Mouse (Mus musculus) Patski (cell line): Measurements from ENCODE around the gene Mios. TPM values are rescaled to one million over a fixed set of nuclear protein-coding genes. Genes with fewer than 3 reads are reported as not detected.
A peak's percentile ranks its signal among the peaks of the same experiment; 100 is the strongest.

ENCODE experiments used
- ATAC-seq: fragments of 100-300 bp; one replicate; pipeline ENCODE4 v1.8.0; 2021
- CTCF ChIA-PET: fragments of 350-600 bp; sonication (Branson Sonifier 250); formaldehyde crosslinking; loops from one replicate; lab custom pipeline; 2022; ENCODE audit warnings: inconsistent platforms; lab: Charles Lee
- POLR2A ChIA-PET: fragments of 350-600 bp; sonication (Branson Sonifier 250); formaldehyde crosslinking; loops from one replicate; lab custom pipeline; 2022; ENCODE audit warnings: antibody characterized with exemption, inconsistent platforms; lab: Charles Lee
- DNase-seq: peaks from one replicate; pipeline ENCODE4 v3.0.0-alpha.2; 2011; ENCODE audit warnings: low read depth, low spot score
- H3K27me3 ChIP-seq: fragments of 371-371 bp; one replicate; pipeline ENCODE4 v1.5.1; 2021
- CTCF ChIP-seq: fragments of 100-300 bp; IDR thresholded peaks from one replicate; pipeline ENCODE4 v1.5.1; 2021
- in situ Hi-C: fragments of 300-500 bp; cut with MboI; formaldehyde crosslinking; loops from 3 replicates; pipeline ENCODE4 v1.11.1; 2018; ENCODE audit warnings: low pct_unique_long_range_greater_than_20kb, mixed read lengths
- polyA plus RNA-seq: library from polyadenylated mRNA; unstranded; gene quantifications from one replicate; pipeline ENCODE4 v1.2.3, GENCODE M21; 2021

Mios gene
- polyA plus RNA-seq, 1 experiment from 2014 or later = 9.9 TPM

DNA sequence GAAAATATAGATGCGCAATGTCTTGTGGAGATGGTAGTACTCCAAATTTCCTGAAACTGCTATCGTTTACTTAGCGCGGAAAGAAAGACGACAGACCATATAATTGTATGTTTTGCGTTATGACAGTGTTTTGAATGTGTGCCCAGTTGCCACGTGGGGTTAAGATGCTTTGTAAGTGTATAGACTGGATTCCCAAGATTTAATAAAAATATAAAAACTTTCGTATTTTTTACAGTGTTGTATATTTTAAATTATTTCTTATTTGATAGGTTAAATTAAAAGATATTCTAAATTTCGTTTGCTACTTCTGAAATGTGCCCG, 804 bp downstream of the Mios start:
- ChIA-PET POLR2A (interaction anchor here (0.6 kb wide), 1 partner anchor 99 kb away, joined by 3 read pairs; no protein-coding TSS in a partner anchor), CTCF (no interaction called here)
- no peak for DNase-seq
- no peak for TF ChIP-seq CTCF
- in situ Hi-C loops = no loop called here
- ATAC-seq = no peak
- H3K27me3 ChIP-seq = no peaks in the 10 kb centered on the region

DNA sequence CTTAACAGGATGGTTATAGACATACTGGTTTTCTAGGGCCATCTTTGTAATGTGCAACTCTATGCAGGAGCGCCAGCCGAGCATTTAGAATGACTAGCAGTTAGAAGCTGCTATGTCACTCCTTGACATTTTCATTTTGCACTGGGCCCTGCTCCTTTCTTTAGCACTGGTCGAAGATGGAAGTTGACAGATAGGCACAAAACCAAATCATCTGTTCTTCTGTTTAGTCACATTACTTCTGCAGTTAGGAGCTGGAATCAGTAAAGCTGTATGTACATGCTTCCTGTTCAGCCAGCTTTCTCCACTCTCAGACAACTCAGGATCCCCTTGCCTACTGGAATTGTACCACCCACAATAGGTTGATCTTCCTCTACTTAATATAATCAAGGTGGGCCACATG, 1.6 kb downstream of the Mios start:
- no peak for ATAC-seq
- POLR2A ChIA-PET = no interaction called here
- H3K27me3 ChIP-seq = no peaks in the 10 kb centered on the region
- CTCF ChIA-PET = no interaction called here
- DNase-seq = no peak
- TF ChIP-seq CTCF = no peak
- in situ Hi-C loops = no loop called here

DNA sequence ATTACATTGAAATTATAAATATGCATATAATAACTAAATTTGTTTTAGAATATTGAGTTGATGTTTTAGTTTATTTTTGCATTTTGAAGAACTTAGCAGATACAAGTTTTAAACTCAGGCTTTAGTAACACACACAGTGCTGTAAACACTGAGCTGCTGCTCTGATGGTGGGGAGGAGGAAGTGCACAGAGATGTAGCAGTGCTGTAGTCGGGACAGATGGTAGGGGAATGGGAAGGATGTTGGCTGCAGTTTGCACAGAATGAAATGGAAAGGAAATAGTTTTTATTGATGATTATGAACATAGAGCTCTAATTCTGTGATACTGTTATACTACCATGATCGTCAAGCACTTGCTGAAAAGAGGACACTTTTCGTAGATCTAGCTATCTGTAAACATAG, 18.0 kb downstream of the Mios start:
- in situ Hi-C loops = no loop called here
- no peaks in the 10 kb centered on the region for H3K27me3 ChIP-seq
- DNase-seq = no peak
- CTCF ChIA-PET = no interaction called here
- TF ChIP-seq CTCF = no peak
- POLR2A ChIA-PET = no interaction called here
- ATAC-seq = no peak

DNA sequence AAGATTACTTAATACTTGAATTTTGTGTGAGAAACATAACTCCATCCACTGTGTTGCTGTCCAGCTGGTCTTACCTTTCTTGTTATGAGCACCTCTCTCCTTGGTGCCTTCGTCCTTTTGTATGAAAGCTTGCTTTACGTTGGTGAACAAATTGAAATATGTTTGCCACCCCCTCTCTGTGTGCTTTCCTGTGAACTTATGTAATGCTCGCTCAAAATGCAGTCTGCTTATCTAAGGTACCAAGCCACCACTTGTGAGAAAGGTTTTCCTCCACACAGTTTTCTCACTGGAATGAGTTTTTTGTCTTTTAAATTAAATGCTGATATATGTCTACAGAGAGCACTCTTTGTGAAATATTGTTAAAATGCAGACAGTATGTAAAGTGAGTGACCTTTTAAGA, 19.6 kb downstream of the Mios start:
- TF ChIP-seq CTCF = no peak
- ChIA-PET CTCF (no interaction called here), POLR2A (no interaction called here)
- in situ Hi-C loops = no loop called here
- ATAC-seq (no peak), DNase-seq (no peak)
- H3K27me3 ChIP-seq = no peaks in the 10 kb centered on the region

DNA sequence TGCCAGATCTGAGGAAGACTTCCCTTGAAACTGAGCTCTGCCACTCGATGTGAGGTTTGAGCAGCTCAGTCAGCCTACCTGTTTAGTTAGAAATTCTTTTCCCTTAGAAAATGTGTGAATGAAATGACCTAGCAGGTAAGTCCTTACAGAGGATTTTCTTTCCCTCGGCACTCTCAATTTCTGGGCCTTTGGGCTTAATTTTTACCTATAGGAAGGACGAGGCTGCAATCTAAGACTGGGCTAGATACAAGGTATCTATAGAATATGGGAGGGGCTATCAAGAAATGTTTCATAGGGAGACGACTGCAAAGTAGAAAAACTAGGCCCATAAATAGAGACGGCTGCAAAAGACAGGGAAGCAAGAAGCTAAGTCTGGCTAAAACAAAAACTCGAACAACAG, 49.3 kb downstream of the Mios start:
- H3K27me3 ChIP-seq = no peaks in the 10 kb centered on the region
- ChIA-PET POLR2A (interaction anchor here (0.9 kb wide), 1 partner anchor 10 kb away, joined by 3 read pairs; no protein-coding TSS in a partner anchor), CTCF (interaction anchor here (1.3 to 2.4 kb wide), 3 partner anchors 11 to 19 kb away, joined by 3 to 9 read pairs (median 4); no protein-coding TSS in a partner anchor)
- DNase-seq (no peak), ATAC-seq (no peak)
- in situ Hi-C loops = no loop called here
- no peak for TF ChIP-seq CTCF

DNA sequence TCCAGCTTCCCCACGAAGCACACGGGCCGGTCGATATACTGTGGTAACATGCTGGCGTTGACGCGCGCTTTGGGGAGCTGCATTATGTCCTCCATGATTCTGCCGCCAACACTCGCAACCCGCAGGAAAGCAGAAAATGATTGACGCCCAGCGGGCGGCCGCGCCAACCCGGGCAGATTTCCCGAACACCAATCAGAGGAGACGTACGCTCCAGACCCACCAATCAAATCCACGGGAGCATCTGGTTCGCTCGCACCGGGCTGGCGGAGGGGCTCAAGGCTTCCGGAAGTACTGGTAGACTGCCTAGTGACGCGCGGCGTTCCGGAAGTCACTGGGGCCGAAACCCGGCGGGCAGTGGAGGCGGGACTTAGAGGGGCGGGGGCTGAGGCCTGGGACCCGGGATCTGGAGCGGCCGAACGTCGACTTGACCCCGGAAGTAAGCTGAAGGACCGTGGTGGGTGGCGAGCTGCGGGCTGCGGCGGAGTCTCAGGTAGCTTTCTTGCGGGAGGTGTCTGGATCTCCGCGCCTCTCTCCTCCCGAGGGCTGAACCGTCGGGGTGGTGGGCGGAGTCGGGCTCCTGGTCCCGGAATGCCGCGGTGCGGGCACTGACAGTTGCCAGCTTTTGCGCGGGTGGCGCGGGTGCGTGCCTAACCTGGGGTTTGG, 50.1 kb downstream of the Mios start, which contains the start of the genes Rpa3, Umad1 and Gm45062:
Gene Rpa3 (minus strand): TSS at position 170 of the 663 bp plus-strand sequence.
Gene Umad1 (plus strand): TSS at position 285 of the 663 bp plus-strand sequence.
Gene Gm45062 (plus strand): TSS at position 447 of the 663 bp plus-strand sequence.
- in situ Hi-C loops = no loop called here
- POLR2A ChIA-PET = interaction anchor here (0.9 kb wide), 1 partner anchor 10 kb away, joined by 3 read pairs; no protein-coding TSS in a partner anchor

DNA sequence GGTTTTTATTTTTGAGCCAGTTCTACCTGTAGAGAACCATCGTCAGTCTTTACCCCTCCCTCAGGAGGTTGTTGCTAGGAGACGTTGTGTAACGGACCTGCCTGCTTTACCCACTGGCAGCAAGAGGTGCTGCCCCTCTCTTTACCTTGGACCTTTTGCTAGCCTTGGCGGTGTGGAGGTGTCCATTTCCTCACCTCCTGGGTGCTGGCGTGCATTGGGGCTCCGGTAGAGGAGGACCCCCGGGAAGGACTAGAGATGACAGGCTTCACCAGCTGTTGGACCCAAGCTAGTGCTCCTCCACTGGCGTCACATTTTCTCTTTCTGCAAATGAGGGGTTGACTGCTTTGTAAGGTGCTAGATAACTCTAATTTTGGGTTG, 50.6 kb downstream of the Mios start:
- ATAC-seq = peak; percentile 24
- in situ Hi-C loops = loop anchor here (10.0 kb wide), 1 partner anchor 255 kb away; no protein-coding TSS in a partner anchor
- no peaks in the 10 kb centered on the region for H3K27me3 ChIP-seq
- CTCF ChIA-PET = interaction anchor here (0.7 to 2.4 kb wide), 4 partner anchors 9 to 423 kb away, joined by 3 to 9 read pairs (median 4); no protein-coding TSS in a partner anchor
- TF ChIP-seq CTCF = no peak
- POLR2A ChIA-PET = no interaction called here
- DNase-seq = no peak

More for the DNA sequence above, 50.1 kb downstream of the Mios start, which contains the start of the genes Rpa3, Umad1 and Gm45062:
- CTCF ChIA-PET = interaction anchor here (1.1 to 2.4 kb wide), 4 partner anchors 10 to 28 kb away, joined by 3 to 9 read pairs (median 4); no protein-coding TSS in a partner anchor
- TF ChIP-seq CTCF = no peak
- ATAC-seq = peak; percentile 100
- no peaks in the 10 kb centered on the region for H3K27me3 ChIP-seq
- DNase-seq = peak; percentile 80

DNA sequence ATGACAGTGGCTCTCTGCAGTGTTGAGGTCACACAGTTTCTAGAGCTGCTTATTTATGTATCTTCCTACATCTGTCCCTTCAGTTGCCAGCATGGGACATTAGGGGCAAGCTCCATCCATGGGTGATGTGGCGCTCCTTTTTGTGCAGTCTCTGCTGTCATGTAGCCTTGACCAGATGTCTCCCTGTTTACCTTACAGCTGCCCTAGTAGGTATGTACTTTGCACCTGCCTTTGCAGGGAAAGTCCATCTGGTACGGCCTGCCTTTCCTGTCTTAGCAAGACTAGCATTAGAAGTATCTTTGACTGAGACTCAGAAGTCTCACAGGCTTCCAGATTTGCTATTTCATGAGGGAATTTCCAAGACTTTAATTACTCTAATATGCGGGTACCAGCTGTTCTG, 62.0 kb downstream of the Mios start:
- in situ Hi-C loops = loop anchor here (10.0 kb wide), 1 partner anchor 564 kb away; no protein-coding TSS in a partner anchor
- ChIA-PET CTCF (no interaction called here), POLR2A (no interaction called here)
- no peaks in the 10 kb centered on the region for H3K27me3 ChIP-seq
- TF ChIP-seq CTCF = no peak
- ATAC-seq (no peak), DNase-seq (no peak)

DNA sequence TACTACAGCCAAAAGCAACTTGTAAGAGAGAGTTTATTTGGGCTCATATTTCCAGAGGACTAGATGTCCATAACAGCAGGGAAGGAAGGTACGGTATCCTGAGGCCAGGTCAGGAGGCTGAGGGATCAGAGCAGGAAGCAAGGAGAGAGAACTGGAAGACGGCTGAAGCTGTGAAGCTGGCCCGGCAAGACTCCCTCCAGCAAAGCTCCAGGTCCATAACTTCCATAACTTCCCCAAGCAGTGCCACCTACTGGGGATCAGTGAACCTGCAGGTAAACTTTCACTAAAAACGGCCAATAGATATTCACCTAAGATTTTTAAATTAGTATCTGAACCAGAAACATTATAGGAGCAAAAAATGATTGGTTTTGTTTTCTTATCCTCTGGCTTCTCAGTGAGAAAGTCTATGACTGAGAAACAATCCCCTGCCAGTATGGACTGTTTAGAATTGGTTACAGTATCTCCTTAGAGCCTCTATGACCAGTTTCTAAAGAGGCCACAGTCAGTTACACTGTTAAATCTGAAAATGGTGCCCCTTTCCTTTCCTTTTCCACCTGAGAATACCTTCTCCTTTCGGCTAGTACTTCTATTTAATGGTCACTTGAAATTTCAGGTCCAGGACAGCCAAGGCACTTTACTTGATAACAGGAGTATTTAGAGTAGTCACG, 65.5 kb downstream of the Mios start:
- TF ChIP-seq CTCF = peak; percentile 58
- H3K27me3 ChIP-seq = no peaks in the 10 kb centered on the region
- in situ Hi-C loops = loop anchor here (5.0 to 10.0 kb wide), 2 partner anchors 463 to 560 kb away; no protein-coding TSS in a partner anchor
- ChIA-PET POLR2A (no interaction called here), CTCF (interaction anchor here (0.9 to 3.0 kb wide), 21 partner anchors 9 to 465 kb away, joined by 3 to 15 read pairs (median 3); partner anchors contain the start of genes Gm45062, Rpa3 and Umad1)
- peak; percentile 31 for ATAC-seq
- no peak for DNase-seq

DNA sequence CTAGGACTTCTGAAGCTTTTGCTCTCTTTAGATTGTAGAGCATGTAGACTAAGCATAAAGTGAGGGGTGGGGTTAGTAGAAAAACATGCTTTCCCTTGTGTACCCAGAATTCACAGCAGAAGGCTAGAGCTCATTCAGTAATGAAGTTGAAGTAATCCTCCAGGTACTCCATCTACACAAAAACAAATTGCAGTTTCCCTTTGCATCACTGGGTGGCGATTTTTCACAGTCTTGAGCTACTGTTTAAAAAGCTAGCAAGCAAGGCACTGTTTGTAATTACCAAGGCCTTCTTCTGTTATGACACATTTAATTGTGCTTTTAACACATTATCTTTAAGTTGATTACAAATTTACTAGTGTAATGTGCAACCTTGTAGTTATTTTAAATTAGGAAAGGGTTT, 66.1 kb downstream of the Mios start:
- TF ChIP-seq CTCF = peak; percentile 67
- no peaks in the 10 kb centered on the region for H3K27me3 ChIP-seq
- CTCF ChIA-PET = interaction anchor here (0.9 to 3.0 kb wide), 21 partner anchors 8 to 465 kb away, joined by 3 to 15 read pairs (median 3); partner anchors contain the start of genes Gm45062, Rpa3 and Umad1
- ATAC-seq (peak; percentile 80), DNase-seq (no peak)
- POLR2A ChIA-PET = no interaction called here
- in situ Hi-C loops = loop anchor here (5.0 to 10.0 kb wide), 2 partner anchors 462 to 560 kb away; no protein-coding TSS in a partner anchor
